Mouse (Mus musculus): ENCODE measurements around the gene Med27. TPM values are rescaled to one million over a fixed set of nuclear protein-coding genes. Genes with fewer than 3 reads are reported as not detected.

Med27 gene
- polyA plus RNA-seq, 1 experiment from 2014 or later, result 45.0 TPM

GRCm38 (mm10) chr2:29563986-29564385, 217.4 kb downstream of the Med27 start:
- WGBS, result 31% methylated on average over 7 of the region's 7 CpGs
- no peak overlapping the region for H3K4me3 ChIP-seq (ENCODE audit: low read length)
- H3K9ac ChIP-seq (ENCODE audit: low read length), result no peak overlapping the region
- H3K27me3 ChIP-seq (ENCODE audit: control insufficient read depth, insufficient read depth, low read depth, low read length), result no peaks in the 10 kb centered on the region
- no peaks in the 10 kb centered on the region for H3K9me3 ChIP-seq (ENCODE audit: control insufficient read depth, low read length)
- no peaks in the 10 kb centered on the region for H3K36me3 ChIP-seq (ENCODE audit: control insufficient read depth, insufficient read depth, low read length)
- H3K27ac ChIP-seq (ENCODE audit: low read length), result no peak overlapping the region
- no peaks in the 10 kb centered on the region; the same call in 1 of the 2 replicates for H3K4me1 ChIP-seq (replicated peaks; ENCODE audit: control insufficient read depth, insufficient read depth, low read length)
- H3K4me2 ChIP-seq (ENCODE audit: low read depth, low read length), result no peak overlapping the region
- ATAC-seq (ENCODE audit: low read depth), result peak; percentile 36; the same call in 1 of the 2 replicates

GRCm38 (mm10) chr2:29565570-29566433, 219.2 kb downstream of the Med27 start:
- Histone ChIP-seq H3K9me3 (ENCODE audit: control insufficient read depth, low read length) (no peaks in the 10 kb centered on the region), H3K4me3 (ENCODE audit: low read length) (no peak overlapping the region), H3K9ac (ENCODE audit: low read length) (no peak overlapping the region), H3K27ac (ENCODE audit: low read length) (no peak overlapping the region), H3K4me1 (replicated peaks; ENCODE audit: control insufficient read depth, insufficient read depth, low read length) (no peaks in the 10 kb centered on the region; the same call in 1 of the 2 replicates), H3K36me3 (ENCODE audit: control insufficient read depth, insufficient read depth, low read length) (no peaks in the 10 kb centered on the region), H3K4me2 (ENCODE audit: low read depth, low read length) (no peak overlapping the region), H3K27me3 (ENCODE audit: control insufficient read depth, insufficient read depth, low read depth, low read length) (no peaks in the 10 kb centered on the region)
- no peak for ATAC-seq (ENCODE audit: low read depth)
- 10% methylated on average over 16 of the region's 17 CpGs for WGBS

- Histone ChIP-seq H3K27me3 (ENCODE audit: control insufficient read depth, insufficient read depth, low read depth, low read length) (no peaks in the 10 kb centered on the region), H3K9ac (ENCODE audit: low read length) (no peak overlapping the region), H3K4me2 (ENCODE audit: low read depth, low read length) (no peak overlapping the region), H3K27ac (ENCODE audit: low read length) (no peak overlapping the region), H3K4me3 (ENCODE audit: low read length) (no peak overlapping the region), H3K36me3 (ENCODE audit: control insufficient read depth, insufficient read depth, low read length) (no peaks in the 10 kb centered on the region), H3K4me1 (replicated peaks; ENCODE audit: control insufficient read depth, insufficient read depth, low read length) (no peaks in the 10 kb centered on the region), H3K9me3 (ENCODE audit: control insufficient read depth, low read length) (no peaks in the 10 kb centered on the region)
- no peak for ATAC-seq (ENCODE audit: low read depth)
- 54% methylated on average over 9 of the region's 9 CpGs for WGBS
Observed at GRCm38 (mm10) chr2:29571921-29572700, 225.5 kb downstream of the Med27 start.

- Histone ChIP-seq H3K4me1 (replicated peaks; ENCODE audit: control insufficient read depth, insufficient read depth, low read length) (no peaks in the 10 kb centered on the region), H3K4me2 (ENCODE audit: low read depth, low read length) (no peak overlapping the region), H3K9ac (ENCODE audit: low read length) (no peak overlapping the region), H3K27me3 (ENCODE audit: control insufficient read depth, insufficient read depth, low read depth, low read length) (no peaks in the 10 kb centered on the region), H3K27ac (ENCODE audit: low read length) (no peak overlapping the region), H3K36me3 (ENCODE audit: control insufficient read depth, insufficient read depth, low read length) (no peaks in the 10 kb centered on the region), H3K9me3 (ENCODE audit: control insufficient read depth, low read length) (no peaks in the 10 kb centered on the region), H3K4me3 (ENCODE audit: low read length) (no peak overlapping the region)
- ATAC-seq (ENCODE audit: low read depth), result no peak
- WGBS, result 61% methylated on average over 5 of the region's 5 CpGs
Observed at GRCm38 (mm10) chr2:29572811-29573427, 226.3 kb downstream of the Med27 start.

GRCm38 (mm10) chr2:29573591-29573990, 227.0 kb downstream of the Med27 start:
- no peak for ATAC-seq (ENCODE audit: low read depth)
- no peak overlapping the region for H3K4me2 ChIP-seq (ENCODE audit: low read depth, low read length)
- 11% methylated on average over 5 of the region's 5 CpGs for WGBS
- H3K4me1 ChIP-seq (replicated peaks; ENCODE audit: control insufficient read depth, insufficient read depth, low read length), result no peaks in the 10 kb centered on the region
- no peak overlapping the region for H3K9ac ChIP-seq (ENCODE audit: low read length)
- no peak overlapping the region for H3K4me3 ChIP-seq (ENCODE audit: low read length)
- H3K27ac ChIP-seq (ENCODE audit: low read length), result no peak overlapping the region
- no peaks in the 10 kb centered on the region for H3K27me3 ChIP-seq (ENCODE audit: control insufficient read depth, insufficient read depth, low read depth, low read length)
- no peaks in the 10 kb centered on the region for H3K36me3 ChIP-seq (ENCODE audit: control insufficient read depth, insufficient read depth, low read length)
- no peaks in the 10 kb centered on the region for H3K9me3 ChIP-seq (ENCODE audit: control insufficient read depth, low read length)

- no peak overlapping the region for H3K27ac ChIP-seq (ENCODE audit: low read length)
- H3K4me3 ChIP-seq (ENCODE audit: low read length), result no peak overlapping the region
- no peaks in the 10 kb centered on the region for H3K36me3 ChIP-seq (ENCODE audit: control insufficient read depth, insufficient read depth, low read length)
- no peaks in the 10 kb centered on the region for H3K4me1 ChIP-seq (replicated peaks; ENCODE audit: control insufficient read depth, insufficient read depth, low read length)
- no peaks in the 10 kb centered on the region for H3K27me3 ChIP-seq (ENCODE audit: control insufficient read depth, insufficient read depth, low read depth, low read length)
- H3K4me2 ChIP-seq (ENCODE audit: low read depth, low read length), result no peak overlapping the region
- no peak for ATAC-seq (ENCODE audit: low read depth)
- H3K9ac ChIP-seq (ENCODE audit: low read length), result no peak overlapping the region
- WGBS, result 47% methylated on average over 11 of the region's 11 CpGs
- no peaks in the 10 kb centered on the region for H3K9me3 ChIP-seq (ENCODE audit: control insufficient read depth, low read length)
Observed at GRCm38 (mm10) chr2:29574187-29574586, 227.6 kb downstream of the Med27 start.

Small RNAs within 50 kb of the gene (microRNA-seq; reads per million reads assigned to microRNA genes)
- not detected for gene Mir133c

Other genes starting within 250 kb of the Med27 start
- 8.2 and 9.6 TPM in 2 replicates for gene Setx, start 222.6 kb upstream of the Med27 start, polyA plus RNA-seq (2015; fragmentation: Nextera tagmentation; extraction: Ambion mirVana)
- 0.46 and 0.72 TPM in 2 replicates for gene Ntng2, start 93.8 kb upstream of the Med27 start, polyA plus RNA-seq (2015; fragmentation: Nextera tagmentation; extraction: Ambion mirVana)

All from lung, embryonic 16.5 days (tissue).